ENCODE assay signal across 28 mouse cellular contexts in genomic region chr14:115342597-115342996, GRCm38 (mm10).
"Had no signal": no experiment of that assay in that cellular context is flagged by ENCODE, and none has a peak within 500 bp of the region (broad histone marks: within the 10 kb centered on the region; RNA-seq: fewer than 3 reads in every experiment).

No protein-coding gene starts in this region.

- H3K27me3 ChIP-seq: embryonic facial prominence, embryonic 12.5 days; embryonic facial prominence, embryonic 13.5 days; embryonic facial prominence, embryonic 15.5 days; forebrain, embryonic 12.5 days; forebrain, embryonic 13.5 days; forebrain, embryonic 15.5 days had no signal

- H3K4me2 ChIP-seq: embryonic facial prominence, embryonic 12.5 days; embryonic facial prominence, embryonic 13.5 days; embryonic facial prominence, embryonic 15.5 days; forebrain, embryonic 12.5 days; forebrain, embryonic 13.5 days; forebrain, embryonic 15.5 days had no signal

- H3K4me3 ChIP-seq: embryonic facial prominence, embryonic 12.5 days; embryonic facial prominence, embryonic 13.5 days; embryonic facial prominence, embryonic 15.5 days; erythroblast, embryonic 14.5 days; forebrain, embryonic 10.5 days; forebrain, embryonic 12.5 days; forebrain, embryonic 13.5 days; forebrain, embryonic 15.5 days; gastrocnemius, adult 2 months; heart, adult 2 months had no signal

- DNase-seq: cerebellum, adult 2 months; cerebellum, adult 8-10 months; cerebellum, adult 9-10 months; cerebellum, adult 9-11 months; cerebellum, postnatal 10 days; cerebellum, postnatal 14 days; cerebellum, postnatal 25 days; cerebellum, postnatal 36 days; embryo, embryonic 11 days; forebrain, postnatal 0 days; gastrocnemius, adult 2 months; gastrocnemius, postnatal 10 days; gastrocnemius, postnatal 14 days; gastrocnemius, postnatal 25 days; gastrocnemius, postnatal 36 days; heart, adult 11 months; heart, adult 18-20 months; heart, adult 2 months had no signal

- H3K9ac ChIP-seq: embryonic facial prominence, embryonic 12.5 days; embryonic facial prominence, embryonic 13.5 days; embryonic facial prominence, embryonic 15.5 days; forebrain, embryonic 12.5 days; forebrain, embryonic 13.5 days; forebrain, embryonic 15.5 days; forebrain, postnatal 0 days had no signal

- H3K9me3 ChIP-seq: embryonic facial prominence, embryonic 12.5 days; embryonic facial prominence, embryonic 13.5 days; embryonic facial prominence, embryonic 15.5 days; forebrain, embryonic 10.5 days; forebrain, embryonic 12.5 days; forebrain, embryonic 13.5 days; forebrain, embryonic 15.5 days had no signal

- H3K27ac ChIP-seq: embryonic facial prominence, embryonic 12.5 days; embryonic facial prominence, embryonic 13.5 days; embryonic facial prominence, embryonic 15.5 days; forebrain, embryonic 10.5 days; forebrain, embryonic 12.5 days; forebrain, embryonic 13.5 days; forebrain, embryonic 15.5 days; gastrocnemius, adult 2 months; heart, adult 2 months had no signal

- H3K36me3 ChIP-seq: embryonic facial prominence, embryonic 12.5 days; embryonic facial prominence, embryonic 13.5 days; embryonic facial prominence, embryonic 15.5 days; forebrain, embryonic 10.5 days; forebrain, embryonic 12.5 days; forebrain, embryonic 15.5 days had no signal

- ATAC-seq: forebrain, embryonic 13.5 days; forebrain, embryonic 14.5 days; forebrain, embryonic 15.5 days; forebrain, embryonic 16.5 days; forebrain, postnatal 0 days had no signal

- H3K4me1 ChIP-seq: embryonic facial prominence, embryonic 12.5 days; embryonic facial prominence, embryonic 13.5 days; embryonic facial prominence, embryonic 15.5 days; forebrain, embryonic 10.5 days; forebrain, embryonic 12.5 days; forebrain, embryonic 13.5 days; forebrain, embryonic 15.5 days had no signal
